Mouse (Mus musculus): ENCODE results near the gene Ctse.

The Ctse gene

GRCm38 (mm10) chr1:131702094-131702766, 64.1 kb downstream of the Ctse start:
- DNase-seq = no peak

DNA sequence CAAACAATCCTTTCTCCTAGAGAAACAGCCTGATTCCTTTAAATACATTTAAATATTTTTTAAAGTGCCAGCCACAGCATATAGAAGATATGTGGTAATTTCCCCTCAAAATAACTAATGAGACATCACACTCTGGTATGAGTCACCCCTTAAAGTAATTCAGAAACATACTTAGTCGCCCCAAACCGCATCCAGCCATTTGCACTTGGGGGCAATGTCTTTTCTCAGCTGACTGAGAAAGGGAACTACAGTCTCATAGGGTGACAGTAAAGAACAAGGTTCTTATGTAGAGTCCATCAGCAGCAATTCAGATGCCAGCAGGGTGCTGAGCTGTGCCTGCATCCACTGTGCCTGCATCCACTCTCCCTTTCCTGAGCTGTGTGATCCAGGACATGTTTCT, 65.4 kb downstream of the Ctse start:
- DNase-seq = no peak

- peak; percentile 56 for DNase-seq
These were observed 70.2 kb downstream of the Ctse start for GRCm38 (mm10) chr1:131708338-131708737.

DNA sequence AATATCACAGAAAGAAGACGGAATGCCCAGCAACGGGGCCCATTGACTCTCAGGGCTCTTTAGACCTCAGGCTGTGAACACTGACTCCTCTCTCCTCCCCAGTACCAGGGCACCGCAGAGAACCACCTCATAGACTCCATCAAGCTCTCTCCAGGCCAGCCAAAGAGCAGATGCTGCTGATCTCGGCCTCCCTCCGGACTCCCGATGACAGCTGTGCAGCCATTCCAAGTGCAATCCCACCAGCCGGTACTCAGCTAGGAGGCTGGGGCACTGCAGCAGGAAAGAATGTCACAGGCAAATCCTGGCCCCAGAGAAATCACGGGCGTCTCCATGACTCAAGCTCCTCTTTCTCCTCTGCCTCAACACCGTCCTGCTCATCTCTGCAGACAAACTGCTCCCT, 73.4 kb downstream of the Ctse start:
- no peak for DNase-seq

- DNase-seq = peak; percentile 89
These were observed 74.3 kb downstream of the Ctse start for GRCm38 (mm10) chr1:131712386-131712785.

DNA sequence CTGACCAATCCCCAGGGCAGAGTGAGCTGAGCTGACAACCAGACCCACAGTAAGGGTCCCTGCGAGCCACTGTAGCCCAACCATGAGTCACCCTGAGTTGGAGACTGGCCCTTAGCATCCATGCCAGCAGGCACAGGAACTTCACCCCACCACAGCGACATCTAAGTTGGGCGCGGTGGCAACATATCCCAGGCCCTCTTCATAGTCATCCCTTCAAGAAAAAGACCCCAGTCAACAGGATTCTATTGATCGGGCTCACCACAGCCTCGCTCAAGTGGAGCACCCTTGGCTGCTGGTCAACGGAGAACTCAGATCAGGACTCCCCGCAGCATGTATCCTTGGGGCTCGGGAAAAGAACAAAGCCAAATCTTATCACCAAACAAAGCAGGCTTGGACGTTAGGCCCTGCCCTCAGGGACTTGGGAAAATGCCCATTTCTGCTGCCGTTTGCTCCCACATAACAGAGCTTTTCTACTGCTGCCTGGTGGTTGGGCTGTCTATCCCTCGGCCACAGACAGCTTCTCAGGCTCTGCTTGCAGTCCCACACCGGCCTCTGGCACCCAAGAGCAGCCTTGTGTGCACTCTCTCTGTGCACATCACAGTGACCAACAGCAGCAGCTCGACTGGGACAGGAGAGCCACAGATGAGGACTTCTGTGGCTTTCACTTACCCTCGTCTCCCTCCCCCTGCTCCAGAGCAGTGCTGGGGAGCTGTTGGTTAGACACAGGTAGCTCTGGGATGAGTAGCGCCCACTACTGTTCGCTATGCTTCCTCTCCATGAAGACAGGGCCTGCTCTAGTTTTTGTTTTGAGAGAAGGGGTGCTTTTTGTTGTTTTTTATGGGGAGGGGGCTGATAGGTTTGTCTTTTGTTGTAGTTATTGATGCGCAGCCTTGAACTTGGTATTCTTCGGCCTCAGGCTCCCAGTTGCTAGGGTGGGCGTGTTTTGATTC, 76.6 kb downstream of the Ctse start:
- no peak for DNase-seq

GRCm38 (mm10) chr1:131718952-131719694, 81.0 kb downstream of the Ctse start:
- DNase-seq = peak; percentile 42

DNA sequence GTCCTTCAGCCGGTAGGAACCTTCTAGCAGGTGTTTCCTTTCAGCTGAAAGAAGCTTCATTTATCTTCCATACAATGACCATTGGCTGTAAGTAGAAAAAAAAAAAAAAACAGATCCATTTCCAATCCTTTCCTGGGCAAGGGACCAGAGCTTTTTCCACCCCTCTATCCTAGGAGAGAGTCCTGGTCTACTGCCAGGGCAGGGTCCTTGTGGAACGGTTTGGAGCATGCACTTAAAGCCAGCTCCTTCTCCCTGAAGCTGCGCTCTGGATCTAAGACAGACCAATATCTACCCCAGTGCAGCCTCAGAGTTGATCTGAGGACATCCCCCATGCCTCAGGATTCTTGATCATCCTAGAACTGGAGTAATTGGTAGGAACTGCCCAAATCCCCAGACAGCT, 83.9 kb downstream of the Ctse start:
- DNase-seq = no peak

DNA sequence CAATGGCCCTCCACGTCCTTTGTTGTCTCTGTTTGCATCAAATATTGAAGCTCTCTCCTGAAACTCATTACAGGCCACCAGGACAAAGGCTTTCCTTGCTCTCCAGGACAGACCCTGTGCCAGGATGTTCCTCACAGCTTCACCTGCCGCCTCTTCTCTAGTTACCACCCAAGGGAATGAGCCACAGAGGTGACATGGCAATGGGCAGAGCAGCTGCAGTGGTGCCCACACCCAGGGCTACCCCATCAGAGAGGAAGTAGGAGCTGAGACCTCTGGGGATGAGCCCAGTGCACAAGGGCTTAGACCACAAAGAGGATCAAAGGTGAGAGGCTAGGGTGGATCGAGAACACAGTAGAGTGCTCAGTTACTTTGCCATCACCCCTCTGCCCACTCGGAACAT, 85.4 kb downstream of the Ctse start:
- DNase-seq = no peak

All from retina, postnatal 1 day (tissue).